Mouse (Mus musculus) ES-Bruce4 (cell line): Measurements from ENCODE around the gene Hoxb3.

Experiments
- CTCF ChIP-seq: IDR thresholded peaks from one replicate; pipeline ENCODE4 v1.8.1; 2011; ENCODE audit warnings: low read depth, low read length
- EP300 ChIP-seq: IDR thresholded peaks from 2 replicates; pipeline ENCODE4 v1.6.1; 2011; ENCODE audit warnings: low read depth, low read length; ENCODE audit not compliant: insufficient read depth

- TF ChIP-seq CTCF (no peak), EP300 (no peak)
Observed at GRCm38 (mm10) chr11:96340698-96341365, 17.7 kb downstream of the Hoxb3 start.
